Mouse (Mus musculus) C2C12 (cell line): Measurements from ENCODE around the gene Nhlh1.

Source experiments
- CEBPB ChIP-seq: IDR thresholded peaks from one replicate; pipeline ENCODE4 v1.6.1; 2011; ENCODE audit warnings: low read depth, mild to moderate bottlenecking, control low read depth, moderate library complexity
- CTCF ChIP-seq: IDR thresholded peaks from one replicate; pipeline ENCODE4 v1.5.1; 2011; ENCODE audit not compliant: control insufficient read depth, insufficient read depth, insufficient read length
- MAX ChIP-seq: IDR thresholded peaks from one replicate; pipeline ENCODE4 v1.6.1; 2011; ENCODE audit warnings: mild to moderate bottlenecking, control low read depth
- MYOD1 ChIP-seq: IDR thresholded peaks from one replicate; pipeline ENCODE4 v1.6.1; 2011; ENCODE audit warnings: low read depth; ENCODE audit not compliant: control insufficient read depth, insufficient read length
- USF1 ChIP-seq: IDR thresholded peaks from one replicate; pipeline ENCODE4 v1.6.1; 2011; ENCODE audit warnings: low read depth, mild to moderate bottlenecking, control low read depth, moderate library complexity

DNA sequence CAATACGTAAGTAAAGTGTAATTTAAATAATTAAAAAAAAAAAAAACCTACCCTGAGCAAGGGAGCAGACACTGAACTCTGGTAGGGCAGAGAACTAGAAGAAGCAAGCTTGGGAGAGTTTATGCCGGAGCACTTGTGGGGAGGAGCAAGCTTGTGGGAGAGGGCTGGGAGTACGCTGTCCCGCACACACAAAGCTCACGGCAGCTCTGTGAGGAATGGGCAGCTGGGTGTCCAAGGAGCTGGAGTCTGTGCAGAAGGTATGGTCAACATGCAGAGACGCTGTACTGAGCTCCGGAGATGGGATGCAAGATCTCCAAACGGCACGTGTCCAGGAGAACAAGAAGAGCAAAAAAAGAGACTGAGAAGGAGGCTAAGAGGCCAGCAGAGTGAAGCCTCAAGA, 42.6 kb downstream of the Nhlh1 start:
- no peak for TF ChIP-seq CTCF
- no peak for TF ChIP-seq USF1
- no peak for TF ChIP-seq MAX
- no peak for TF ChIP-seq CEBPB
- no peak for TF ChIP-seq MYOD1
